Mouse (Mus musculus) embryonic stem cell, embryonic (primary cell): ENCODE results near the gene Camp.

Source experiments
- CTCF ChIA-PET, 4 experiments: fragments of 300-600 bp in 2 of 4; fragments of 350-600 bp in 2 of 4; sonication (Branson Sonifier 250); formaldehyde crosslinking; loops; one replicate each; lab custom pipeline; 2022; ENCODE audit warnings: inconsistent platforms in 2 of 4; lab: Charles Lee
- POLR2A ChIA-PET, 4 experiments: fragments of 300-600 bp in 2 of 4; fragments of 350-600 bp in 2 of 4; sonication (Branson Sonifier 250); formaldehyde crosslinking; loops; one replicate each; lab custom pipeline; 2022; ENCODE audit warnings: antibody characterized with exemption in 4 of 4, inconsistent platforms in 1 of 4; lab: Charles Lee

The Camp gene

GRCm38 (mm10) chr9:109849312-109849758 is at the start of gene Camp:
TSS of gene Camp (minus strand) at chr9:109849617.
- ChIA-PET CTCF (interaction anchor here in 3 of 4 experiments (1.1 to 2.6 kb wide), 4 partner anchors 13 to 17 kb away, joined by 3 to 7 read pairs (median 5); partner anchors contain the start of gene Nme6 (in 1 of the 3)), POLR2A (interaction anchor here in 1 of 4 experiments (1.3 kb wide), 1 partner anchor 17 kb away, joined by 5 read pairs; the partner anchor contains the start of gene Nme6)

- CTCF ChIA-PET: interaction anchor here in 2 of 4 experiments (0.9 to 1.6 kb wide), 2 partner anchors 41 to 87 kb away, joined by 3 read pairs; no protein-coding TSS in a partner anchor
- POLR2A ChIA-PET: interaction anchor here in 3 of 4 experiments (0.7 to 20.9 kb wide), 15 partner anchors 9 to 74 kb away, joined by 3 to 484 read pairs (median 5); partner anchors contain the start of gene Map4 (in 3 of the 3)
Measured at GRCm38 (mm10) chr9:109898027-109898426, 48.6 kb upstream of the Camp start.

- ChIA-PET CTCF (interaction anchor here in 3 of 4 experiments (0.6 to 2.0 kb wide), 5 partner anchors 8 to 738 kb away, joined by 3 to 14 read pairs (median 4); no protein-coding TSS in a partner anchor), POLR2A (interaction anchor here (0.6 to 20.9 kb wide), 28 partner anchors 8 to 321 kb away, joined by 3 to 484 read pairs (median 4); partner anchors contain the start of genes Cdc25a (in 2 of the 4), Map4 (in 2 of the 4) and Nme6 (in 1 of the 4))
Measured at GRCm38 (mm10) chr9:109896253-109897150, 47.1 kb upstream of the Camp start.

- ChIA-PET POLR2A (interaction anchor here (0.6 to 20.9 kb wide), 44 partner anchors 9 to 513 kb away, joined by 3 to 484 read pairs (median 5); partner anchors contain the start of genes Map4 (in 3 of the 4), Cdc25a (in 2 of the 4), Nme6 (in 1 of the 4) and Ptpn23 (in 1 of the 4)), CTCF (interaction anchor here (0.6 to 4.2 kb wide), 26 partner anchors 10 to 739 kb away, joined by 3 to 23 read pairs (median 5); no protein-coding TSS in a partner anchor)
Measured at GRCm38 (mm10) chr9:109895593-109895992, 46.2 kb upstream of the Camp start.

GRCm38 (mm10) chr9:109894413-109895090 is 45.1 kb upstream of the Camp start:
- POLR2A ChIA-PET: interaction anchor here (0.6 to 20.9 kb wide), 56 partner anchors 8 to 514 kb away, joined by 3 to 484 read pairs (median 5); partner anchors contain the start of genes Map4 (in 3 of the 4), Cdc25a (in 2 of the 4), Elp6 (in 1 of the 4) and Nme6 (in 1 of the 4)
- CTCF ChIA-PET: interaction anchor here (0.6 to 4.2 kb wide), 70 partner anchors 9 to 410 kb away, joined by 3 to 23 read pairs (median 4); partner anchors contain the start of genes Cdc25a (in 1 of the 4), Elp6 (in 1 of the 4) and Map4 (in 1 of the 4)

- ChIA-PET CTCF (interaction anchor here (0.5 to 4.2 kb wide), 60 partner anchors 8 to 1615 kb away, joined by 3 to 23 read pairs (median 4); partner anchors contain the start of genes Cdc25a (in 2 of the 4), Nme6 (in 1 of the 4) and Nradd (in 1 of the 4)), POLR2A (interaction anchor here (0.6 to 20.9 kb wide), 44 partner anchors 10 to 801 kb away, joined by 3 to 484 read pairs (median 5); partner anchors contain the start of genes Cdc25a (in 3 of the 4) and Map4 (in 2 of the 4))
Measured at GRCm38 (mm10) chr9:109892651-109893250, 43.3 kb upstream of the Camp start.

GRCm38 (mm10) chr9:109891501-109891900 is 42.1 kb upstream of the Camp start:
- ChIA-PET POLR2A (interaction anchor here in 2 of 4 experiments (0.6 to 20.9 kb wide), 26 partner anchors 8 to 463 kb away, joined by 3 to 484 read pairs (median 5); partner anchors contain the start of genes Cdc25a (in 2 of the 2) and Map4 (in 1 of the 2)), CTCF (interaction anchor here (0.6 to 3.0 kb wide), 16 partner anchors 8 to 229 kb away, joined by 3 to 13 read pairs (median 4); partner anchors contain the start of genes Cdc25a (in 1 of the 4) and Nme6 (in 1 of the 4))

- ChIA-PET CTCF (interaction anchor here in 1 of 4 experiments (1.1 to 1.4 kb wide), 2 partner anchors 9 to 12 kb away, joined by 3 to 5 read pairs; partner anchors contain the start of gene Cdc25a), POLR2A (interaction anchor here in 3 of 4 experiments (0.6 to 10.1 kb wide), 29 partner anchors 8 to 267 kb away, joined by 3 to 161 read pairs (median 4); partner anchors contain the start of genes Cdc25a (in 3 of the 3) and Map4 (in 1 of the 3))
Measured at GRCm38 (mm10) chr9:109887321-109887720, 37.9 kb upstream of the Camp start.

- ChIA-PET CTCF (interaction anchor here in 1 of 4 experiments (1.4 kb wide), 1 partner anchor 11 kb away, joined by 5 read pairs; the partner anchor contains the start of gene Cdc25a), POLR2A (interaction anchor here in 3 of 4 experiments (1.0 to 10.1 kb wide), 13 partner anchors 7 to 80 kb away, joined by 3 to 161 read pairs (median 7); partner anchors contain the start of genes Cdc25a (in 2 of the 3) and Map4 (in 1 of the 3))
Measured at GRCm38 (mm10) chr9:109886259-109886658, 36.8 kb upstream of the Camp start.

GRCm38 (mm10) chr9:109879305-109879704 is 29.9 kb upstream of the Camp start:
- POLR2A ChIA-PET: interaction anchor here in 3 of 4 experiments (0.7 to 10.0 kb wide), 9 partner anchors 8 to 253 kb away, joined by 3 to 161 read pairs (median 7); no protein-coding TSS in a partner anchor
- CTCF ChIA-PET: interaction anchor here in 3 of 4 experiments (1.0 to 2.5 kb wide), 4 partner anchors 13 to 17 kb away, joined by 3 to 8 read pairs (median 4); no protein-coding TSS in a partner anchor

GRCm38 (mm10) chr9:109877666-109878065 is 28.2 kb upstream of the Camp start:
- ChIA-PET POLR2A (interaction anchor here in 3 of 4 experiments (0.7 to 10.0 kb wide), 9 partner anchors 9 to 818 kb away, joined by 3 to 161 read pairs (median 7); partner anchors contain the start of genes Map4 (in 1 of the 3) and Trex1 (in 1 of the 3)), CTCF (interaction anchor here in 2 of 4 experiments (1.3 to 2.0 kb wide), 2 partner anchors 15 kb away, joined by 4 read pairs; no protein-coding TSS in a partner anchor)

GRCm38 (mm10) chr9:109876756-109877155 is 27.3 kb upstream of the Camp start:
- CTCF ChIA-PET: interaction anchor here in 2 of 4 experiments (0.9 to 1.3 kb wide), 3 partner anchors 16 to 18 kb away, joined by 3 to 4 read pairs (median 4); no protein-coding TSS in a partner anchor
- POLR2A ChIA-PET: interaction anchor here in 2 of 4 experiments (0.8 to 10.0 kb wide), 16 partner anchors 8 to 401 kb away, joined by 3 to 161 read pairs (median 5); partner anchors contain the start of gene Map4 (in 1 of the 2)

- ChIA-PET POLR2A (interaction anchor here (0.6 to 10.0 kb wide), 44 partner anchors 9 to 1600 kb away, joined by 3 to 161 read pairs (median 4); partner anchors contain the start of genes Dhx30 (in 1 of the 4), Map4 (in 1 of the 4), Nme6 (in 1 of the 4) and Smarcc1 (in 1 of the 4)), CTCF (interaction anchor here in 3 of 4 experiments (0.6 to 1.6 kb wide), 16 partner anchors 8 to 911 kb away, joined by 3 to 13 read pairs (median 4); no protein-coding TSS in a partner anchor)
Measured at GRCm38 (mm10) chr9:109875695-109876601, 26.5 kb upstream of the Camp start.
